Mouse (Mus musculus): ENCODE measurements around the gene Trio.

Gene Trio

GRCm38 (mm10) chr15:27795942-27796867, 229.4 kb downstream of the Trio start:
- no peak for DNase-seq (ENCODE audit: low spot score)

GRCm38 (mm10) chr15:27793284-27793683, 232.4 kb downstream of the Trio start:
- no peak for DNase-seq (ENCODE audit: low spot score)

GRCm38 (mm10) chr15:27792473-27792872, 233.2 kb downstream of the Trio start:
- DNase-seq (ENCODE audit: low spot score) = no peak

- DNase-seq (ENCODE audit: low spot score) = no peak
Observed at GRCm38 (mm10) chr15:27791141-27791540, 234.5 kb downstream of the Trio start.

- DNase-seq (ENCODE audit: low spot score) = no peak
Observed at GRCm38 (mm10) chr15:27790699-27791098, 234.9 kb downstream of the Trio start.

- DNase-seq (ENCODE audit: low spot score) = no peak
Observed at GRCm38 (mm10) chr15:27789325-27789724, 236.3 kb downstream of the Trio start.

- no peak for DNase-seq (ENCODE audit: low spot score)
Observed at GRCm38 (mm10) chr15:27788122-27788759, 237.4 kb downstream of the Trio start.

- DNase-seq (ENCODE audit: low spot score) = no peak
Observed at GRCm38 (mm10) chr15:27787151-27787550, 238.5 kb downstream of the Trio start.

GRCm38 (mm10) chr15:27786418-27786817, 239.2 kb downstream of the Trio start:
- no peak for DNase-seq (ENCODE audit: low spot score)

GRCm38 (mm10) chr15:27785280-27786001, 240.2 kb downstream of the Trio start:
- no peak for DNase-seq (ENCODE audit: low spot score)

GRCm38 (mm10) chr15:27784126-27784563, 241.5 kb downstream of the Trio start:
- DNase-seq (ENCODE audit: low spot score) = no peak

- no peak for DNase-seq (ENCODE audit: low spot score)
Observed at GRCm38 (mm10) chr15:27783541-27784125, 242.0 kb downstream of the Trio start.

GRCm38 (mm10) chr15:27783092-27783491, 242.6 kb downstream of the Trio start:
- no peak for DNase-seq (ENCODE audit: low spot score)

GRCm38 (mm10) chr15:27782383-27783036, 243.1 kb downstream of the Trio start:
- DNase-seq (ENCODE audit: low spot score) = no peak

GRCm38 (mm10) chr15:27779827-27780226, 245.8 kb downstream of the Trio start:
- no peak for DNase-seq (ENCODE audit: low spot score)

- no peak for DNase-seq (ENCODE audit: low spot score)
Observed at GRCm38 (mm10) chr15:27779398-27779797, 246.2 kb downstream of the Trio start.

- no peak for DNase-seq (ENCODE audit: low spot score)
Observed at GRCm38 (mm10) chr15:27778256-27778655, 247.4 kb downstream of the Trio start.

GRCm38 (mm10) chr15:27777455-27778190, 248.0 kb downstream of the Trio start:
- DNase-seq (ENCODE audit: low spot score) = no peak

- no peak for DNase-seq (ENCODE audit: low spot score)
Observed at GRCm38 (mm10) chr15:27774481-27774880, 251.2 kb downstream of the Trio start.

GRCm38 (mm10) chr15:27772125-27772627, 253.5 kb downstream of the Trio start:
- no peak for DNase-seq (ENCODE audit: low spot score)

GRCm38 (mm10) chr15:27771581-27771980, 254.1 kb downstream of the Trio start:
- no peak for DNase-seq (ENCODE audit: low spot score)
